Mouse (Mus musculus) forebrain, embryonic 13.5 days (tissue): ENCODE measurements at regions not wholly inside any gene's neighbourhood (a gene's known extent, or its start where the extent isn't known, plus 50 kb on each side); places are given as distances from the start of the nearest gene placed in this dataset.

ENCODE experiments used
- ATAC-seq: fragments of 200-750 bp; cut with Nextera tagmentation; 2 replicates; pipeline ENCODE4 v1.8.0; 2017
- H3K27ac ChIP-seq: fragments of 300-500 bp; sonication (generic); 2 replicates; pipeline ENCODE4 v1.5.1; 2015; ENCODE audit warnings: inconsistent platforms, mild to moderate bottlenecking, moderate library complexity
- H3K27me3 ChIP-seq: fragments of 300-500 bp; sonication (generic); 2 replicates; pipeline ENCODE4 v1.6.1; 2015; ENCODE audit warnings: mild to moderate bottlenecking, inconsistent platforms
- H3K36me3 ChIP-seq: fragments of 300-500 bp; sonication (generic); 2 replicates; pipeline ENCODE4 v1.6.1; 2015; ENCODE audit warnings: mild to moderate bottlenecking, inconsistent platforms; ENCODE audit not compliant: poor library complexity, severe bottlenecking
- H3K4me1 ChIP-seq: fragments of 300-500 bp; sonication (generic); 2 replicates; pipeline ENCODE4 v1.6.1; 2015; ENCODE audit warnings: inconsistent platforms
- H3K4me2 ChIP-seq: fragments of 300-500 bp; sonication (generic); 2 replicates; pipeline ENCODE4 v1.6.1; 2015; ENCODE audit warnings: inconsistent platforms, mild to moderate bottlenecking, moderate library complexity
- H3K4me3 ChIP-seq: fragments of 300-500 bp; sonication (generic); 2 replicates; pipeline ENCODE4 v1.5.1; 2015; ENCODE audit warnings: mild to moderate bottlenecking, inconsistent platforms
- H3K9ac ChIP-seq: fragments of 300-500 bp; sonication (generic); 2 replicates; pipeline ENCODE4 v1.6.1; 2015; ENCODE audit warnings: mild to moderate bottlenecking, inconsistent platforms
- H3K9me3 ChIP-seq: fragments of 300-500 bp; sonication (generic); replicated peaks from 2 replicates; pipeline ENCODE4 v1.6.1; 2016; ENCODE audit warnings: inconsistent platforms
- WGBS: fragments of 180-500 bp; shearing (Covaris S2); methylation state at CpG from one replicate; pipeline ENCODE4 v1.1.7; 2015; 5-methylcytosine and 5-hydroxymethylcytosine counted together

DNA sequence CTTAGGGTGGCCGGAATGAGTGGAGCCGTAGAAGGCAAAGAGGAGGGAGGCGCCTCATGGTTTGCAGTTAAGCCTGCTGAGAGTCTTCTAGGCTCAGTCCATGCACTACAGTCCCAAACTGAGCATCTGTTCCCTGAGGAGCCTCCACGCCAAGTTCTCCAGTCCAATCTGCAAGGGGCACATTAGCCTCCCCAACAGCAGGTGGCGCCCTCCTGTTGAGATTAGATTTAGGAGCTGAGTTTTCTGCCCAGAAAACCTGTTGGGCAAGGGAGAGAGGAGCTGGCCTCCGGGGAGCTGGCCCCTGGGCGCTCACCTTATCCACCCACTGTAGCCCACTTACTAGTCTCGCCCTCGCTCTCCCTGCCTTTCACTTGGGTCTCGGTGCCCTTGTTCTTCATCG, 150.0 kb upstream of the Haao start:
- no peak overlapping the region for H3K4me2 ChIP-seq
- no peaks in the 10 kb centered on the region for H3K27me3 ChIP-seq
- WGBS: 87% methylated on average over 11 of the region's 11 CpGs
- no peak for ATAC-seq
- H3K36me3 ChIP-seq: no peaks in the 10 kb centered on the region
- H3K4me1 ChIP-seq: no peaks in the 10 kb centered on the region
- no peaks in the 10 kb centered on the region for H3K9me3 ChIP-seq
- H3K9ac ChIP-seq: no peak overlapping the region
- no peak overlapping the region for H3K4me3 ChIP-seq
- H3K27ac ChIP-seq: no peak overlapping the region

DNA sequence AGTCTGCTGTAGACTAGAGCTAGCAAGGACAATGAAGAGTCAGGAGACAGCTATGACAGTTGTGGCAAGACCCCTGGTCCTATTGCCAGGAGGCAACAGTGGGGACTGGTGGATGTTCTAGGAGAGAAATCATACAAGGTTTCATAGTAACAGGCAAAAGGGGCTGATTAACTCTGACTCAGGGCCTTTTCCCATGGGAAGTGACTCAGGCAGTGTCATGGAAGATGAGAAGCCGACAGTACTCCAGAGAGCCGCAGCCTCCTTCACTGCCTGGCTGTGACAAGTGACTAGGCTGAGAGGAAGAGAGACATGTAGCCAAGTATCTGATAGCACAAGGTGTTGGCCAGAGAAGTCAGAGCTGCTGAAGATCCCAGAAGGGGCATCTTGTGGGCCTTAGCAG, 145.3 kb upstream of the Haao start:
- no peaks in the 10 kb centered on the region for H3K36me3 ChIP-seq
- no peak for ATAC-seq
- H3K4me3 ChIP-seq: no peak overlapping the region
- H3K4me1 ChIP-seq: no peaks in the 10 kb centered on the region
- H3K27me3 ChIP-seq: no peaks in the 10 kb centered on the region
- 92% methylated on average over 2 of the region's 2 CpGs for WGBS
- no peak overlapping the region for H3K4me2 ChIP-seq
- H3K9ac ChIP-seq: no peak overlapping the region
- H3K9me3 ChIP-seq: no peaks in the 10 kb centered on the region
- no peak overlapping the region for H3K27ac ChIP-seq

DNA sequence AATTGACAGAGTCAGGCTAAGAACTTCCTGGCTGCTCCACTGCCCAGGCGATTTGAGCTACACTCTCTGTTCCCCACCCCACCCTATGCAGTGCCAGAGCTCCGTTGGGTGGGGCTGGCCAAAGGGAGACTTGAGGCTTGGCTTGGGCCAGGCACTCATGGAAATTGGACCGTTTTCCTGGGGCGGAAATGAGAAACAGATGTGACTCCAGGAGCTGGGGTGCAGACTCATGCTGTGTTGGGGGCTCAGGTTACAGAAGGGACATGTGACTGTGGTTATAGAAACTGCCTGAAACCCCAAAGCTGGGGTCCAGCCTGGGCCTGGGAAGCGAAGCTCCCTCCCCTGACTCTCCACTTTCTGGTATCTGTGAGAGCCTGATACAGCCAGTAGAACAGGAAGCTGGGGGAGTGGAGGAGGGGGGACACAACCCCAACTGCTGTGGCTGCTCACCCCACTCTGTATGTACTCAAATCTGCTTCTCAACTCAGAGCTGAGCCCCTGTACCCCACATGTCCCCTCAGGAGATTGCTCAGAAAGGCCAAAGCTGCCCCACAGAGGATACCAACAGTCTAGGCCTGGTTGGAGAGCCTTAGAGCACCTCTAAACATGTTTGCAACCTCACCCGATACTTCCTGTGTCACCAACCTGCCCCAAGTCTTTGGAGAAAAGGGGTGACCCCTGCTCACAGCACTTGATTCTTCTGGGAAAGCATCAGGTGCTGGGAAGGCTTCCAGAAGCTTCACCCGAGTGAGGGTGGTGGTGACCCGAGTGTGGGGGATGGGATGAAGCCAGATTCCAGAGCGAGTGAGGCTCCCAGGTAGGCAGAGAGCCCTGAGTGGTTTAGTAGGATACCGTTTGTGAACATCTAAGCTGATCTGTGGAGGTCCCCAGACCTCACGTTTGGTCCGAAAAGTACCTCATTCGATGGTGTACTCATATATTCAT, 142.9 kb upstream of the Haao start:
- peaks cover 11% of the 10 kb centered on the region for H3K4me1 ChIP-seq
- H3K36me3 ChIP-seq: no peaks in the 10 kb centered on the region
- no peak overlapping the region for H3K27ac ChIP-seq
- ATAC-seq: no peak
- no peak overlapping the region for H3K4me3 ChIP-seq
- no peak overlapping the region for H3K4me2 ChIP-seq
- no peaks in the 10 kb centered on the region for H3K27me3 ChIP-seq
- no peak overlapping the region for H3K9ac ChIP-seq
- H3K9me3 ChIP-seq: no peaks in the 10 kb centered on the region
- 74% methylated on average over 13 of the region's 13 CpGs for WGBS

DNA sequence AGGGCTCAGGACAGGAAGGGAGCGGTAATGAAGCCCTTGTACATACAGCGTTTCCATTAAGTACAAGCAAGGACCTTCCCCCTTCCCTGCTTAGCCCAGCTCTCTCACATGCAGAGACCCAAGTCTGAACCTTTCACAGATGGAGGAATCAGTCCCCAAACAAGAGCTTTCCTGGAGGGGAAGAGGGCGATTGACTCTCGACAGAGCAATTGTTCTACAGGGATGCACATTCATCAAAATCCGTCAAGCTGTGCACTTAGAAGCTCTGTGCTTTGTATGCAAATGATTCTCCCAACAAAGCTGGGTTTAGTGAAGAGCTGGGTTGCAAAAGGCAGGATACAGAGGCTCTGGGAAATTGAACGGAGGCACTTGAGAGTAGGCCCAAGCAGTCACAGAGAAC, 141.1 kb upstream of the Haao start:
- no peak for ATAC-seq
- Histone ChIP-seq H3K4me2 (no peak overlapping the region), H3K27ac (no peak overlapping the region), H3K4me3 (no peak overlapping the region), H3K9ac (no peak overlapping the region), H3K9me3 (no peaks in the 10 kb centered on the region), H3K36me3 (no peaks in the 10 kb centered on the region), H3K4me1 (peaks cover 18% of the 10 kb centered on the region), H3K27me3 (no peaks in the 10 kb centered on the region)
- 28% methylated on average over 6 of the region's 6 CpGs for WGBS

DNA sequence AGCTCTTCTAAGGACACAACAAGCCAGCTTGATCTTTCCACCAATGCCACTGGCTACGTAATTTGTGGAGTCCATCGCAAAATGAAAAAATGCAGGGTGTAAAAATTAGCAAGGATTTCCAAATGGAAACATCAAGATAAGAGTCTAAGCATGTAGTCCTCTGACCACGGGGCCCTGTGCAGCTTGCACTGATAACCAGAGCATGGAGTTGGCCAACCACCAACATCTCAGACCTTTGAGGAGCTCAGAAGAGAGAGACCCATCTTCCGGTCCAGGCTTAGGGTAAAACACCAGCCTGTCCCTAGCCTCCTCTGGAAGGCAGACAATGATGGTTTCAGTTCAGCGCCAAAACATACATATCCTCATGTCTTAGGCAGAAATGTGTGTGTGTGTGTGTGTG, 140.4 kb upstream of the Haao start:
- no peaks in the 10 kb centered on the region for H3K9me3 ChIP-seq
- H3K27me3 ChIP-seq: no peaks in the 10 kb centered on the region
- 95% methylated on average over 5 of the region's 5 CpGs for WGBS
- H3K36me3 ChIP-seq: no peaks in the 10 kb centered on the region
- ATAC-seq: no peak
- no peak overlapping the region for H3K27ac ChIP-seq
- H3K4me1 ChIP-seq: peaks cover 19% of the 10 kb centered on the region
- no peak overlapping the region for H3K9ac ChIP-seq
- no peak overlapping the region for H3K4me2 ChIP-seq
- H3K4me3 ChIP-seq: no peak overlapping the region

DNA sequence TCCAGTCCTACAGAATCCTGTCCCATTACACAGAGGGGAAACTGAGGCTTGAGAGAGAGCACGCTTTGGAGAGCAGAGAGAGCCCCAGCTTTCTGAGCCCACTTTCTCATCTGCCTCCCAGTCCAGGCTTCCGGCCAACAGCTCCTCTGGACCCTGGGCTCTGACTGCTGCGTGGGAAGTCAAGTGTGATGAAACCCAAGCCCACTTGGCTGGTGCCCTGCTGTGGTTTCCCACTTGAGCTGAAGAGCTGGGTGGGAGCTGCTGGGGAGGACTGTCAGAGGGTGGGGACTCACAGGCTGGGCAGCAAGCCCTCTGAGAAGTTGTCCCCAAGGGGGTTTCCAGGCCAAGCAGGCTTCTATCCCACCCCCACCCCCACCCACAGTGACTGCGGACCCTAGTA, 139.9 kb upstream of the Haao start:
- Histone ChIP-seq H3K27ac (no peak overlapping the region), H3K4me1 (peaks cover 24% of the 10 kb centered on the region), H3K9me3 (no peaks in the 10 kb centered on the region), H3K27me3 (no peaks in the 10 kb centered on the region), H3K9ac (no peak overlapping the region), H3K4me2 (no peak overlapping the region), H3K36me3 (no peaks in the 10 kb centered on the region), H3K4me3 (no peak overlapping the region)
- 92% methylated on average over 4 of the region's 4 CpGs for WGBS
- no peak for ATAC-seq

DNA sequence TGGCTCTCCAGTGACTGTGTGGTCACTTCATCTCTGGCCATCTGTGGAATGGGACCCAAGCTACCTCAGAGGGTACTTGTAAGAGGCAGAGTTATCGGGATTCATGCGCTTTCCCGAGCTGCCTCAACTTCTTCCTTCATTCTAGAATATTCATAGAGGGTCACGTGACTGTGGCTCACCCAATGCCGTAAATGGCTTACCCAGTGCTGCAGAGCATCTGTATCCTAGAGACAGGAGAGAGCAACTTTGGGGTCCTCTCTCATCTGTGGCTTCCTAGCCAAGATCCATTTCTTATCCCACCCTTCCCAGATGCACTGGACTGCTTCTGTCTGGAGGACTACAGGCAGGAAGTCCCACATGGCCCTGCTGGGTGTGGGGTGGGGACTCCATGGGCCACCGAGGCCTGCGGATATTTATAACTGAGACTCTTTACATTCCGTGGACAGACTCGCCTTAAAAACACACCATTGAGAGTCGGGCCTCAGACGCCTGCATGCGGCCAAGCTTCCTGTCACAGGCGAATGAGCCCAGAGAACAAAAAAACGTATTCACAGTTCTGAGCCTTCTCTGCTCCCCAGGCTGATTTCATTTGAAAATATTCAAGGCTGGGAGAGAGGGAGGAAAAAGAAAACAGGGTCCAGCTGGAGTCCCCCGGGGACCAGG, 138.3 kb upstream of the Haao start:
- H3K27me3 ChIP-seq: no peaks in the 10 kb centered on the region
- H3K9me3 ChIP-seq: no peaks in the 10 kb centered on the region
- no peak overlapping the region for H3K4me3 ChIP-seq
- no peaks in the 10 kb centered on the region for H3K36me3 ChIP-seq
- peaks cover 28% of the 10 kb centered on the region for H3K4me1 ChIP-seq
- H3K4me2 ChIP-seq: no peak overlapping the region
- peak; percentile 34; the same call in 1 of the 2 replicates for ATAC-seq
- H3K9ac ChIP-seq: no peak overlapping the region
- peak overlapping the region; percentile 61 for H3K27ac ChIP-seq
- WGBS: 48% methylated on average over 15 of the region's 15 CpGs

DNA sequence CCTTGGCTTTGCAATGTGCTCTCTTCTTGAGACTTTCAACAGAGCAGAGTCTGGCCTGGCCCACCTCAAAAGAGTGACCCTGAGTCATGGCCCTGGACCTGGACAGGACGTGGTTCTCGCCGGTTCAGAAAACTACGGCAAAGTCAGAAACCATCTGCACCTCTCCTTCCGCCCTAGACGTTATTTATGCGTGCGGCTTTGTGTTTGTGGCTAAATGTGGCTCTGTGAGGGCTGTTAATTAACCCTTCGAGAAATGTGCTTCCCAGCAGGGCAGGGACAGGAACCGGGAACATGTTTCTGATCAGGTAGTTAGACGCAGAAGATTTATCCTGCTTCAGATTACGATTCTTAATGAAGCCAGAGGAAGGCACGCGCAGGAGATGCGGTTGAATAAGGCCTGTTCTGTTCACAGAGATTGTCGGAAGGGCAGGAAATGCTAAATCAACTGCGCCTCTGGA, 137.6 kb upstream of the Haao start:
- H3K4me2 ChIP-seq: no peak overlapping the region
- ATAC-seq: no peak
- H3K27ac ChIP-seq: no peak overlapping the region; the same call in 1 of the 2 replicates
- H3K4me1 ChIP-seq: peaks cover 28% of the 10 kb centered on the region
- H3K9me3 ChIP-seq: no peaks in the 10 kb centered on the region
- H3K9ac ChIP-seq: no peak overlapping the region
- no peak overlapping the region for H3K4me3 ChIP-seq
- no peaks in the 10 kb centered on the region for H3K36me3 ChIP-seq
- WGBS: 36% methylated on average over 17 of the region's 17 CpGs
- no peaks in the 10 kb centered on the region for H3K27me3 ChIP-seq

DNA sequence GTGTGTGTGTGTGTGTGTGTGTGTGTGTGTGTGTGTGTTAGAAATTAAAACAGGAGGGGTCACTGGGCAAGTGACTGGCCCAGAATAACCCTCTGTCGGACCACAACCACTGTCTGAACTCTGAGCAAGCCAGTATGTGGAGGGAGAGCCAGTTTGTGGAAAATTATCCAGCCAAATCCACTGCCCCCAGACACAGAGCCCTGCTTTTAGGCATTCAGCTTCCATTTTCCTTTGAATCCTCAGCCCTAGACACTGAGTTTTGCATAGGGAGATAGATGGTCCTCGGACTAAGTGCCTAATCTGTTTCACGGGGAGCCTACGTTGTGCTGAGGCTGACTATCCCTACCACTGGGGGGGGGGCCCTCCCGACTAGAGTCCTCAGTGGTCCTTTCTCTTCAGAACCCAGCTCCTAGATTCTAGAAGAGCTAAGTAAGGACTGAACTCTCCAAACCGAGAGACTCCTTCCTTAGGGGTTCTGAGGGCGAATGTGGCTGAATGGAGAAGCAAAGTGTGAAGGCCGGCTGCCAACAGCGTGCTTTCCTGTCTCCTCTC, 136.2 kb upstream of the Haao start:
- WGBS: 94% methylated on average over 9 of the region's 9 CpGs
- Histone ChIP-seq H3K9me3 (no peaks in the 10 kb centered on the region), H3K9ac (no peak overlapping the region), H3K27me3 (no peaks in the 10 kb centered on the region), H3K4me3 (no peak overlapping the region), H3K36me3 (no peaks in the 10 kb centered on the region), H3K27ac (no peak overlapping the region), H3K4me1 (peaks cover 28% of the 10 kb centered on the region), H3K4me2 (no peak overlapping the region)
- ATAC-seq: no peak

DNA sequence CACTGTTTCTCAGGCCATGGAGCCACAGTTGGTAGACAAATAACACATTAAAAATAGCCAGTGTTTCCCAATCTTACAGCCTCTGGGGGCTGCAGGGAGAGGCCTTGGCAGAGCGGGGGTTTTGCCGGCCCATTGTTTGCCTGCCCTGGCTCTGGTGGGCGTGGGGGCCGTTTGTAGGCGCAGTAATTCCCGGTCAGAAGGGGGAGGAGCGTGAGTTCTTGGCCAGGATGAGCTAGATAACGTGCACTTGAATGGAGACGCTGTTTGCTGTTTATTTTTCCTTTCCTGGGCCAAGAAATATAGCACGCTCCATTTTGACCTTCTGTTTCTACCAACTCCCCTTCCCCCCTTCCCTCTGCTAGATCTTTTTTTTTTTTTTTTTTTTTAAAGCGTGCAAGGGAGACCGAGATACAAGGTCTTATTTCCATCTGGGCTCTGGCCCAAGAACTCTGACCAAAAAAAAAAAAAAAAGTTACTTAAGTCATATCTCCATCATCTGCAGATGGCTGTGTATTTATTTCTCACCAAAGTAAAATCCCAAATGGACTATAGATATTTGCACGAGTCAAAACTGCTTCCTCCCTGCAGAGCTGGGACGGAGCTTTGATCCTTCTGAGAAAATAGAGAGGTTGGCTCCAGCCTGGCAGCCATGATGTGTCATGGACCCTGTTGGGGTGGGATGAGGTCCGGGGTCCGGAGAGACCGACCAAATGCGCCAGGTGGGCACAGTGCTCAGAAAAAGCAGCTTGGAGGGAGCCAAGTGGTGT, 135.5 kb upstream of the Haao start:
- H3K4me1 ChIP-seq: peaks cover 28% of the 10 kb centered on the region
- no peaks in the 10 kb centered on the region for H3K9me3 ChIP-seq
- no peak overlapping the region for H3K9ac ChIP-seq
- H3K4me2 ChIP-seq: 0 out of 2 replicates have a peak overlapping the region, but pooled peaks have one; percentile 14
- H3K36me3 ChIP-seq: no peaks in the 10 kb centered on the region
- WGBS: 44% methylated on average over 18 of the region's 18 CpGs
- no peak overlapping the region for H3K4me3 ChIP-seq
- H3K27me3 ChIP-seq: no peaks in the 10 kb centered on the region
- peak overlapping the region; percentile 40; the same call in 1 of the 2 replicates for H3K27ac ChIP-seq
- ATAC-seq: 0 out of 2 replicates have a peak, but pooled peaks have one; percentile 41

DNA sequence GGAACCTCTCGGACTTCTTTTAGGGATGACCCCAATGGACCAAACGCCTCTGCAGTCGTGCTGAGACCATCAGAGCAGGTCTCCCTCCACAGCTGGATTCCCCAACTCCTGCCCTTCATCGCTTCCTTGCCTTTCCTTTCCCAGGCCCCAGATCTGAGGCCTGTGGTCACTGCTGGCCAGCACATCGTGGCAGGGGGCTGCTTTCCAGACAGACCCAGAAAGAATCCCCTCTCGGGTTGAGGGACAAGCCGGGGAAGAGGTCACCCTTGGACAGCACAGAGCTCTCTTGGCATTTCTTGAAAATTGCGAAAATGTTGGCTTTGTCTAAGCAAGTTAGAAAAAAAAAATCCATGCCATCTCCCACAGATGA, 134.9 kb upstream of the Haao start:
- Histone ChIP-seq H3K27me3 (no peaks in the 10 kb centered on the region), H3K9me3 (no peaks in the 10 kb centered on the region), H3K4me2 (no peak overlapping the region), H3K27ac (peak overlapping the region; percentile 40; the same call in 1 of the 2 replicates), H3K36me3 (no peaks in the 10 kb centered on the region), H3K9ac (no peak overlapping the region), H3K4me1 (peaks cover 28% of the 10 kb centered on the region), H3K4me3 (no peak overlapping the region)
- WGBS: 56% methylated on average over 8 of the region's 8 CpGs
- no peak for ATAC-seq
